In genomic region chr10:127508239-127508638, GRCm38 (mm10) we compare ENCODE assay signal across 8 mouse cellular contexts. TPM values are rescaled to one million over a fixed set of nuclear protein-coding genes. Genes with fewer than 3 reads are reported as not detected.
DNase-seq lines count a peak whose midpoint lies in the region; ATAC-seq and TF ChIP-seq lines count a peak whose summit lies in the region.

No protein-coding gene starts in this region.

- peaks cover 23% of the 10 kb centered on the region for H3K27me3 ChIP-seq in neural tube, embryonic 13.5 days

- no peak for TF ChIP-seq POLR2A in embryonic fibroblast, embryonic 13.5 days (IDR thresholded peaks at IDR 0.05; ENCODE audit: low read depth, low read length)

- ATAC-seq in CD4-positive, CD25-positive, alpha-beta regulatory T cell, adult 4 months = peak; percentile 34
- no peak for ATAC-seq in neural tube, embryonic 13.5 days (ENCODE audit: low read depth)

- peak; percentile 70 to 76 for DNase-seq in adrenal gland, postnatal 36 days
- peak; percentile 71 to 82 for DNase-seq in heart, postnatal 14 days
- DNase-seq in large intestine, adult 2 months (ENCODE audit: low read depth, low spot score) = peak; percentile 44
- peak; percentile 73 to 78 for DNase-seq in lung, adult 18-20 months
- DNase-seq in thymus, postnatal 0 days (ENCODE audit: low spot score) = peak; percentile 86

- no peak overlapping the region for H3K27ac ChIP-seq in embryonic fibroblast, embryonic 13.5 days (ENCODE audit: insufficient read depth, low read length)
- H3K27ac ChIP-seq in neural tube, embryonic 13.5 days (replicated peaks) = peak overlapping the region; percentile 99

- H3K9ac ChIP-seq in neural tube, embryonic 13.5 days = 0 out of 2 replicates have a peak overlapping the region, but pooled peaks have one; percentile 35

- H3K9me3 ChIP-seq in neural tube, embryonic 13.5 days = no peaks in the 10 kb centered on the region

- 14% methylated on average over 15 of the region's 15 CpGs for WGBS in large intestine, adult 2 months
- WGBS in neural tube, embryonic 13.5 days = 2% methylated on average over 15 of the region's 15 CpGs

- H3K4me3 ChIP-seq in embryonic fibroblast, embryonic 13.5 days (ENCODE audit: insufficient read depth, low read length) = no peak overlapping the region
- no peak overlapping the region for H3K4me3 ChIP-seq in neural tube, embryonic 13.5 days

- TF ChIP-seq CTCF in embryonic fibroblast, embryonic 13.5 days (IDR thresholded peaks at IDR 0.05; ENCODE audit: borderline replicate concordance, insufficient read depth, low read length) = peak; percentile 64; the same call in 1 of the 2 replicates

- no peaks in the 10 kb centered on the region; the same call in none of the 2 replicates for H3K4me1 ChIP-seq in embryonic fibroblast, embryonic 13.5 days (ENCODE audit: control insufficient read depth, insufficient read depth, low read length)
- H3K4me1 ChIP-seq in neural tube, embryonic 13.5 days (replicated peaks) = peaks cover 56% of the 10 kb centered on the region

- H3K4me2 ChIP-seq in neural tube, embryonic 13.5 days = peak overlapping the region; percentile 83

- peaks cover 19% of the 10 kb centered on the region for H3K36me3 ChIP-seq in neural tube, embryonic 13.5 days

- intact Hi-C loops in heart, postnatal 14 days (cut with DNase I) = no loop called here

RNA-seq across cellular contexts. Expression of gene Ndufa4l2, which starts 6.5 kb away (rescaled TPM):
- not detected for polyA plus RNA-seq in CD4-positive, CD25-positive, alpha-beta regulatory T cell, adult 4 months (2017; shearing (Covaris generic))
- 10 to 100 TPM; 29.7 to 45.6 TPM for total RNA-seq in adrenal gland, postnatal 36 days (2021)
- 1.4 and 3.4 TPM in 2 replicates for polyA plus RNA-seq in embryonic fibroblast, embryonic 13.5 days (2011; ENCODE audit: insufficient read length, low read depth, missing spikeins)
- 10 to 100 TPM; 38.3 TPM for total RNA-seq in heart, postnatal 14 days (2021)
- polyA plus RNA-seq in large intestine, adult 2 months (2012; rRNA removed) = 6.0 and 6.1 TPM in 2 replicates
- polyA plus RNA-seq in neural tube, embryonic 13.5 days (2015; fragmentation: Nextera tagmentation; extraction: Ambion mirVana) = 10.1 and 10.6 TPM in 2 replicates
- 10.4 and 13.2 TPM in 2 replicates for polyA plus RNA-seq in thymus, postnatal 0 days (2015; fragmentation: Nextera tagmentation; extraction: Ambion mirVana)

RNA-seq across cellular contexts. Expression of gene Stac3, which starts 6.8 kb away (rescaled TPM):
- polyA plus RNA-seq in CD4-positive, CD25-positive, alpha-beta regulatory T cell, adult 4 months (2017; shearing (Covaris generic)) = 1 to 10 TPM; 1.0 to 1.2 TPM
- total RNA-seq in adrenal gland, postnatal 36 days (2021) = 1 to 10 TPM; 2.2 to 3.4 TPM
- polyA plus RNA-seq in embryonic fibroblast, embryonic 13.5 days (2011; ENCODE audit: insufficient read length, low read depth, missing spikeins) = 3.9 TPM in 2 replicates
- total RNA-seq in heart, postnatal 14 days (2021) = 1 to 10 TPM in 1 of 2 experiments, under 1 TPM in 1; 0.88 to 2.1 TPM
- polyA plus RNA-seq in large intestine, adult 2 months (2012; rRNA removed) = 0.66 and 1.6 TPM in 2 replicates
- 2.4 and 3.2 TPM in 2 replicates for polyA plus RNA-seq in neural tube, embryonic 13.5 days (2015; fragmentation: Nextera tagmentation; extraction: Ambion mirVana)
- 0.30 and 0.73 TPM in 2 replicates for polyA plus RNA-seq in thymus, postnatal 0 days (2015; fragmentation: Nextera tagmentation; extraction: Ambion mirVana)

RNA-seq across cellular contexts. Expression of gene Shmt2, which starts 14.0 kb away (rescaled TPM):
- polyA plus RNA-seq in CD4-positive, CD25-positive, alpha-beta regulatory T cell, adult 4 months (2017; shearing (Covaris generic)) = 10 to 100 TPM; 55.4 to 78.3 TPM
- total RNA-seq in adrenal gland, postnatal 36 days (2021) = 10 to 100 TPM; 46.8 to 47.1 TPM
- polyA plus RNA-seq in embryonic fibroblast, embryonic 13.5 days (2011; ENCODE audit: insufficient read length, low read depth, missing spikeins) = 147 and 169 TPM in 2 replicates
- total RNA-seq in heart, postnatal 14 days (2021) = 10 to 100 TPM; 38.3 to 39.2 TPM
- polyA plus RNA-seq in large intestine, adult 2 months (2012; rRNA removed) = 59.0 and 62.5 TPM in 2 replicates
- polyA plus RNA-seq in neural tube, embryonic 13.5 days (2015; fragmentation: Nextera tagmentation; extraction: Ambion mirVana) = 52.4 and 53.0 TPM in 2 replicates
- 102 and 118 TPM in 2 replicates for polyA plus RNA-seq in thymus, postnatal 0 days (2015; fragmentation: Nextera tagmentation; extraction: Ambion mirVana)

RNA-seq across cellular contexts. Expression of gene Nxph4, which starts 26.1 kb away (rescaled TPM):
- polyA plus RNA-seq in CD4-positive, CD25-positive, alpha-beta regulatory T cell, adult 4 months (2017; shearing (Covaris generic)) = not detected
- 1 to 10 TPM; 5.0 to 6.3 TPM for total RNA-seq in adrenal gland, postnatal 36 days (2021)
- polyA plus RNA-seq in embryonic fibroblast, embryonic 13.5 days (2011; ENCODE audit: insufficient read length, low read depth, missing spikeins) = 1.1 and 1.8 TPM in 2 replicates
- 1 to 10 TPM; 1.1 TPM for total RNA-seq in heart, postnatal 14 days (2021)
- polyA plus RNA-seq in large intestine, adult 2 months (2012; rRNA removed) = 0.22 and 0.25 TPM in 2 replicates
- 128 and 133 TPM in 2 replicates for polyA plus RNA-seq in neural tube, embryonic 13.5 days (2015; fragmentation: Nextera tagmentation; extraction: Ambion mirVana)
- polyA plus RNA-seq in thymus, postnatal 0 days (2015; fragmentation: Nextera tagmentation; extraction: Ambion mirVana) = 0.19 and 0.23 TPM in 2 replicates
